Mouse (Mus musculus): ENCODE results near the gene Dnajb2. TPM values are rescaled to one million over a fixed set of nuclear protein-coding genes. Genes with fewer than 3 reads are reported as not detected.

Gene Dnajb2
- polyA plus RNA-seq, 1 experiment from 2014 or later, result 38.6 TPM

DNA sequence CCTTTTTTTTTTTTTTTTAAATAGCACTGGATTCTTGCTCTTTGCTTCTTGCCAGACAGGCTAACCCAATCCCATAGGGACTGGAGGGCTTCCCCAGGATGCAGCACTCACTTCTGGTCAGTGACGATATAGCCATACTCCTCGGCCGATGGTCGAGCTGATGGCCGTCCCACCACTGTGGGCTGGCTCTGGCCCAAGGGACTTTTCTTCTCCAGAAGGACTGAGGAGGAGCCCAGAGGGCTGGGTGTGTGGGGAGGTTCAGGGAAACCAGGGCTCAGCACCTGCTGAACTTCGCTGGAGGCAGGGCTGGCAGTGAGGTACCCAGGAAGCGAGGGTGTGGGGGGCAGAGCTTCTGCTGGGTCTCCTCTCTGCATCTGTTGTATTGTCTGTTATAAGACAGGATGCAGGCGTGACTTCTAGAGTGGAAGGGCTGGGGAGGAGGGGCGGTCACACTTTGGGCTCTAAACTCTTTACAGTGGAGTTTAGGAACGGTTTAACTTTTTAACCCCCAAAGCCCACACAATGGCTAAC lies 19.4 kb downstream of the Dnajb2 start:
- no peaks in the 10 kb centered on the region for H3K36me3 ChIP-seq
- no peak overlapping the region for H3K4me2 ChIP-seq
- H3K4me3 ChIP-seq (replicated peaks), result no peak overlapping the region
- ATAC-seq (replicated peaks; ENCODE audit: low FRiP score), result no peak
- peaks cover 11% of the 10 kb centered on the region for H3K27me3 ChIP-seq
- peaks cover 9% of the 10 kb centered on the region for H3K4me1 ChIP-seq
- H3K9ac ChIP-seq, result no peak overlapping the region
- WGBS, result 61% methylated on average over 10 of the region's 10 CpGs
- no peaks in the 10 kb centered on the region for H3K9me3 ChIP-seq (replicated peaks)
- no peak overlapping the region for H3K27ac ChIP-seq

DNA sequence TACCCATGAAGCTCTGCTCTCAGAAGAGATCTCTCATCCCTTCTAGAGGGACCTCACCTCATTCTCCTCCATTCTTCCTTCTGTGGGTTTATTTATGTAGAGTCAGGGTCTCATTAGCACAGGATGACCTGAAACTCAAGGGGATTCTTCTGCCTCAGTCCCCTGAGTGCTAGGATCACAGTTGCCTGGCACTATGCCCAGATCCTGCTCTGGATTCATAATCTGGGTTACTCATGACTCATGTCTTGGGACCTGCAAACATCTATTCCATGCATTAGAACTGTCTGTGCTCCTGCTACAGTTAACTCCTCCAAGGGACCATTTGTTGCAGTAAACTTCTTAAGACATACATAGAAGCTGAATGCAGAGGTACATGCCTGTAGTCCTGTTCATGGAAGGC lies 25.1 kb downstream of the Dnajb2 start:
- no peak for ATAC-seq (replicated peaks; ENCODE audit: low FRiP score)
- no peak overlapping the region for H3K27ac ChIP-seq
- H3K4me2 ChIP-seq, result no peak overlapping the region
- peaks cover 9% of the 10 kb centered on the region; the same call in 1 of the 2 replicates for H3K4me1 ChIP-seq
- H3K9ac ChIP-seq, result no peak overlapping the region
- H3K36me3 ChIP-seq, result no peaks in the 10 kb centered on the region
- H3K9me3 ChIP-seq (replicated peaks), result no peaks in the 10 kb centered on the region
- H3K4me3 ChIP-seq (replicated peaks), result no peak overlapping the region
- peaks cover 58% of the 10 kb centered on the region for H3K27me3 ChIP-seq

DNA sequence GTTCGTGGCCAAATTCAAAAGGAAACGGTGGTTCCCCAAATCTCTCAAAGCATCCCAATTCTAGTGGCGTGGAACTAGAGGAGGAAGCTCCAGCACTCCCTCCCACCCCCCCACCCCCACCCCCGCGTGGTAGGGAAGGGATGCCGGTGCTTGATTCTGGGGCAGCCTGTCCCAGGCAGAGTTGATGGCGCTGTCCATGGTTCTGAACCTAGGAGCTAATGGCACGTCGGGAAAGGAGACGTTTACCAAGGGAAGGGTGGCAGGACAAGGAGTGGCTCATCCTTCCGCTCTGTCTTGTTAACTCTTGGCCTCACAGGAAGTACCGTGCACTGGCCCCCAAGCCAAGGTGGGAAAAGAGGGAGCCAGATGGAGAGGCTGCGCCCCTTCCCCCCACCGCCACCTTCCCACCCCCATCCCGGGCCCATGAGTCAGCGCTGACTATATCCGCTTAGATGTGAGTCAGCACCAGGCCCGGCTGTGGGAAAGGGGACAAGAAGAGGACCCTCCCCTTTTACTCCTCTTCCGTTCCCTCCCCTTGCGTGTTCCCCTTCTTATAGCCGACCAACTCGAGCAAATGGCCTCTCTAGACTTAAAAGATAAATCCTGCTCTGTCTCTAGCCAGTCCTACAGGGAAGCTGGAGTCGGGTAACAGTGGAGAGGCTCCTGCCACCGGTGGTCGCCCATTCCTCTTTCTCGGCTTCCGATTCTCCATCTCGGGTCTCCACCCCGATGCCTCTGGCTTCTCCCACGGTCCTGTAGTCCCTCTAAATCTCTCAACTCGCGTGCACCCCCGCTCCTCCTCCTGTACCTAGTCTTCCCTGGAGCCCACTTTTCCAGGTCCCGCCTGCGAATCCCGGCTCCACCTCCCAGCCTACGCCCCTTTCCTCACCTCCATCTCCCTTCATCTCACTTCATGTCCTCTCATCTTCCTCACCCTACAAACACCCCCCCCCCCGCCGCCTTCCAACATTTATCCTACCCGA lies 27.1 kb downstream of the Dnajb2 start:
- Histone ChIP-seq H3K4me3 (replicated peaks) (0 out of 2 replicates have a peak overlapping the region, but pooled peaks have one; percentile 8), H3K9ac (no peak overlapping the region), H3K9me3 (replicated peaks) (no peaks in the 10 kb centered on the region), H3K27me3 (peaks cover 69% of the 10 kb centered on the region), H3K36me3 (no peaks in the 10 kb centered on the region), H3K4me2 (peak overlapping the region; percentile 30), H3K4me1 (peaks cover 9% of the 10 kb centered on the region; the same call in 1 of the 2 replicates), H3K27ac (no peak overlapping the region)
- ATAC-seq (replicated peaks; ENCODE audit: low FRiP score), result 0 out of 2 replicates have a peak, but pooled peaks have one; percentile 18
- WGBS, result 1% methylated on average over 40 of the region's 40 CpGs

DNA sequence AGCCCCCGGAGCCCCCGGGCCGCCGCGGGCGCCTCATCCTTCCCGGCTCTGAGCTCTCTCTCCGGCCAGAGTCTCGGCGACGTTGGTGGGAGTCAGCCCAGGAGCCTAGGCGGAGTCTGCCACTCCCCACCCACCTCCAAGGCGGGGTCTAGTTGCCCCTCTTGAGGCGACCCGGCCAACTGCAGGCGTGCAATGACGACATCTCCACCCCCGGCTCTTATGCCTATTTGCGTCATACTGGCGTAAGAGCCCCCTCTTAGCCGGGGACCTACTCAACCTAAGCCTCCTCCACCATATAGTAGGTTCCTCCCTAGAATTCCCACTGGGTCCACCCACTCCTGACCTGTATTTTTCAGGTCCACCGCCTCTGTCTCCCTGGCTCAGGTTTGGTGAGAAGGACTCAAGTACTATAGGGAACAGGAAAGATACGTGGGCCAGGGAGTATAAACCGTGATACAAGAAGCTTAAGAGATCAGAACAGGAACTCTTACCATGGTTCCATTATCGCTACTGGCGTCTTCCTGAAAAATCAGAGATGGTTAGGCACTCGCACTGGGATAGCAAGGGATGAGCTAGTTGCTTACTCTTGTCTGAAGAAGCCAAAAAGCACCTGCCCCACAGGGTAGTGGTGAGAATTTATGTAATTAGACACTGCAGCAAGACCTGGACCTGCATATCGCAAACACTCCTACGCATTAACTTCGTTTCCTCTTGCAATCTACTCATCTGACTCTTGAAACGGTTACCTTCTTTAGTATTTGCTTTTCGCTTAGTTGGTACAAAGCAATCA lies 28.1 kb downstream of the Dnajb2 start, which contains the start of gene Ptprn:
Gene Ptprn, minus strand, starts transcription at position 412 of the 790 bp plus-strand sequence.
- H3K27me3 ChIP-seq, result peaks cover 78% of the 10 kb centered on the region

DNA sequence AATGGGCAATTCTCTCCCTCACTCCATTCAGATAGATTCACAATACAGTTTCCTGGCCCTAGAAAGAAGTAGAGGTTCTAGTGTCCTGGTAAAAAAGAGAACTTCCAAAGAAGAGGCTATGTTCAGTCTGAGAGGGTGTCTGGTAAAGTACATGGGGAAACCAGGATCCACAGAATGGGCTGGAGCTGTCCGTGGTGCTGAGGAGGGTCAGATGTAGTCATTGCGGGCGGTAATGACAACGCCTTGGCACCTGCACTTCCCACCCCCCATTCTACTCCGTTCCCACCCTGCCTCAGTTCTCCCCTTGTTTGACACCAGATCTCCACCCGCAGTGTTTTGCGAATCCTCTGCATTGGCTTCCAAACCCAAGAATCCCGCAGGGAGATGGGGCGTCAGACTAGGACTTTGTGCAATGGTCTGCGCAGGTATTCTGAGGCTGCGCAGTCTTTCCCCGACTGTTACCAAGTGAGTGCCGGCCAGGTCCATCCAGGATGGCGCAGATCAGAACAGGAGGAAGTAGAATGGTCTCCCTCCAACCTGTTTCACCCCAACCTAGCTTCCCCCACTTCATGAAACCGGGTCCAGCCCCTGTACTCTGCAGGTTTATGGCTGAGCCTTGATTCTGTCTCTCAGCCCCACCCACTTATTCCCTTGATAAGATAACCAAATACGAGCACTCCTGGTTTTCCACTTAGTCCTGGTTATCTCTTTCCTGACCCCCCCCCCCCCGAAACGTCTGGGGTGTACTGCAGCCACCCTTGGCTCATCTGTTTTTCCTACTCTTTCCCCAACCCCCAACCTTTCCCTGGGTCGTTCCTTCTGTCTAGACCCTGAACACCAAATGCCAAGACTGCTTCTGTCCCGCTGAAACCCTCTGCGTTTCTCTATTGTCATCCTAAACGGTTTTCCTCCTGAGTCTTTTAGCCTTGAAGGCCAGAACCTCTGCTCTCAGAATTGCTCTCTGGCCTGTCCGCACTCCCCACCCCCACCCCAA lies 41.3 kb downstream of the Dnajb2 start:
- no peak for ATAC-seq (replicated peaks; ENCODE audit: low FRiP score)
- peaks cover 42% of the 10 kb centered on the region for H3K27me3 ChIP-seq
- WGBS, result 5% methylated on average over 23 of the region's 23 CpGs
- no peak overlapping the region for H3K27ac ChIP-seq
- H3K9me3 ChIP-seq (replicated peaks), result no peaks in the 10 kb centered on the region
- no peak overlapping the region for H3K9ac ChIP-seq
- no peak overlapping the region for H3K4me3 ChIP-seq (replicated peaks)
- H3K36me3 ChIP-seq, result no peaks in the 10 kb centered on the region
- no peaks in the 10 kb centered on the region for H3K4me1 ChIP-seq
- H3K4me2 ChIP-seq, result no peak overlapping the region

More for the DNA sequence above, 28.1 kb downstream of the Dnajb2 start, which contains the start of gene Ptprn:
- Histone ChIP-seq H3K36me3 (no peaks in the 10 kb centered on the region), H3K4me2 (peak within 1 kb of the TSS; percentile 30), H3K27ac (no peak within 1 kb of the TSS), H3K4me3 (replicated peaks) (peak within 1 kb of the TSS; percentile 8; the same call in 1 of the 2 replicates), H3K9me3 (replicated peaks) (no peaks in the 10 kb centered on the region), H3K9ac (no peak within 1 kb of the TSS), H3K4me1 (peaks cover 9% of the 10 kb centered on the region; the same call in 1 of the 2 replicates)
- WGBS, result 12% methylated on average over 32 of the region's 32 CpGs
- no peak for ATAC-seq (replicated peaks; ENCODE audit: low FRiP score)

DNA sequence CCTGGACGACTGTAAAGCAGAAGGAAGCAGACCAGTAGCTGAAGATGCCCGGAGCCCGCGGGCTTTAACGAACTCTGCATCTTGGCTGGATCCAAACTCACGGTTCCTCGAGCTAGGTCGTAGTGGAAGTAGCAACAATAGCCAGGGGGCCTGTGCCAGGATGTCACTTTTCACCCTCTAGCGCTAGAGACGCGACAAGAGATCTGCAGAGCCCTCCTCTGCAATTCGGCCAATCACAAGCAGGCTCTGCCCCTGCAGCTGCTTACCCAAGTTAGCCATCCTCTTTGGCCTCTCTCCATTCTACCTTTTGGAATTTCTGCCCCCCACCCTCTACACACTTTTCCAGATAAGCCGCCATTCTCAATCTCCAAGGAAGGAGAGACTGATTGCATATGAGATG lies 42.0 kb downstream of the Dnajb2 start, which contains the start of gene Resp18:
Gene Resp18, minus strand, starts transcription at position 188 of the 400 bp plus-strand sequence.
- Histone ChIP-seq H3K4me2 (no peak within 1 kb of the TSS), H3K4me3 (replicated peaks) (no peak within 1 kb of the TSS), H3K27ac (no peak within 1 kb of the TSS), H3K9me3 (replicated peaks) (no peaks in the 10 kb centered on the region), H3K9ac (no peak within 1 kb of the TSS), H3K27me3 (peaks cover 39% of the 10 kb centered on the region), H3K4me1 (no peaks in the 10 kb centered on the region), H3K36me3 (no peaks in the 10 kb centered on the region)
- no peak for ATAC-seq (replicated peaks; ENCODE audit: low FRiP score)
- 4% methylated on average over 13 of the region's 13 CpGs for WGBS

DNA sequence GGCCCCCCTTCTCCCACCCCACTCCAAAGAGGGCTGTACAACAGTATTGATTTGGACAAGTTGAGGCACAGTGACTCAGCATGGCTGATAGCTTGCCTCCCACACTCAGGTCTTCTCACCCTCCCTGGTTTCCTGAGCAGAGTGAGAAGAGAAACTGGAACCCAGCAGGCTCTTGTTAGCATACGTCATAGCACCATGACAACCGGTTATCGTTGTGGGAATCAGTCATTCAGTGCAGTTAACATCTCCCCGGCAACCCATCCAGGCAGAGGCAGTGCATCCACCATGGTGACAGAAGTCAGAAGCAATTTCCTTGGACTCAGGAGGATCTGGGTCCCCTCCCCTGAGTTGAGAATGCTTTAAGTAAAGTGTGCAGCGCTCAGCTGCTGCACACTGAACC lies 46.8 kb downstream of the Dnajb2 start:
- Histone ChIP-seq H3K9ac (no peak overlapping the region), H3K4me2 (no peak overlapping the region), H3K4me3 (replicated peaks) (no peak overlapping the region), H3K27me3 (peaks cover 20% of the 10 kb centered on the region), H3K4me1 (no peaks in the 10 kb centered on the region), H3K27ac (no peak overlapping the region), H3K36me3 (no peaks in the 10 kb centered on the region), H3K9me3 (replicated peaks) (no peaks in the 10 kb centered on the region)
- ATAC-seq (replicated peaks; ENCODE audit: low FRiP score), result no peak
- 82% methylated on average over 5 of the region's 5 CpGs for WGBS

DNA sequence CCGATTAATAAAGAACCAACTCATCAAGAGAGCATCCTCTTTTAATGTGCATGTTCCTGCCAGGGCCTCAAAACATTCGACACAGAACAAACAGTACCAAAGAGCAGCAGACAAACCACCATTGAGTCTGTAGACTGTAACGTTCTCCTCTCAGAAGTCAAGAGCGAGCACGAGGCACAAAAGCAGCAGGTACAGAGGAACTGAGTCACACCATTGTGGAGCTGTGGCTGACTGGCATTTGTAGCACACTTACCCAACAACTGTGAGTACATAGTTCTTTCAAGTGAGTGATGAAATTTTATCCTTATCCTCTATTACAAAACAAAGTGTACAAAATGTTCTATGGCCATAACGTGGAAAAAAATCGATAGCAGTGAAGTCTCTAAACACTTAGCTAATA lies 48.7 kb downstream of the Dnajb2 start:
- no peak for ATAC-seq (replicated peaks; ENCODE audit: low FRiP score)
- 90% methylated on average over 7 of the region's 7 CpGs for WGBS
- Histone ChIP-seq H3K36me3 (no peaks in the 10 kb centered on the region), H3K9ac (no peak overlapping the region), H3K27me3 (0 out of 2 replicates have a peak, but pooled peaks cover 11% of the 10 kb centered on the region), H3K9me3 (replicated peaks) (no peaks in the 10 kb centered on the region), H3K4me2 (no peak overlapping the region), H3K4me1 (no peaks in the 10 kb centered on the region), H3K27ac (no peak overlapping the region), H3K4me3 (replicated peaks) (no peak overlapping the region)

DNA sequence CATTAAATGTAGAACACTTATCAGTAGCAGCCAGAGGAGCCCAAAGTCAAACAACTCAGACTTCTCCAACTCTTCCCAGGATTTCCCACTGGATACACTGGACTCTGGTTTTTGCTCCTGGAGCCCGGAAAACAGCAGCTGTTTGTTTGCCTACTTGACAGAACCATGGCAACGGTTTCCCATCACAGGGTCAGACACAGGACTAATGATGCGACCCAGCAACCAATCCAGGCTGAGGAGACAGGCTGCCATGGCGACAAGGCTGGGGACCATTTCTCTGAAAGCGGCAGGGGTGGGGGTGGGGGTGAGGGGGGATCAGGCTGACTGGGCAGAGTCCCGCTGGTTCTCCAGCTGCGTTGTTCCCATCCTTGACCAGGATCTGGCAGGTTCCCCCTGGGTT lies 53.2 kb downstream of the Dnajb2 start:
- Histone ChIP-seq H3K36me3 (no peaks in the 10 kb centered on the region), H3K4me2 (no peak overlapping the region), H3K27me3 (0 out of 2 replicates have a peak, but pooled peaks cover 3% of the 10 kb centered on the region), H3K4me3 (replicated peaks) (no peak overlapping the region), H3K9ac (no peak overlapping the region), H3K4me1 (peaks cover 5% of the 10 kb centered on the region; the same call in 1 of the 2 replicates), H3K27ac (no peak overlapping the region), H3K9me3 (replicated peaks) (no peaks in the 10 kb centered on the region)
- 0 out of 2 replicates have a peak, but pooled peaks have one; percentile 33 for ATAC-seq (replicated peaks; ENCODE audit: low FRiP score)
- WGBS, result 9% methylated on average over 7 of the region's 7 CpGs

DNA sequence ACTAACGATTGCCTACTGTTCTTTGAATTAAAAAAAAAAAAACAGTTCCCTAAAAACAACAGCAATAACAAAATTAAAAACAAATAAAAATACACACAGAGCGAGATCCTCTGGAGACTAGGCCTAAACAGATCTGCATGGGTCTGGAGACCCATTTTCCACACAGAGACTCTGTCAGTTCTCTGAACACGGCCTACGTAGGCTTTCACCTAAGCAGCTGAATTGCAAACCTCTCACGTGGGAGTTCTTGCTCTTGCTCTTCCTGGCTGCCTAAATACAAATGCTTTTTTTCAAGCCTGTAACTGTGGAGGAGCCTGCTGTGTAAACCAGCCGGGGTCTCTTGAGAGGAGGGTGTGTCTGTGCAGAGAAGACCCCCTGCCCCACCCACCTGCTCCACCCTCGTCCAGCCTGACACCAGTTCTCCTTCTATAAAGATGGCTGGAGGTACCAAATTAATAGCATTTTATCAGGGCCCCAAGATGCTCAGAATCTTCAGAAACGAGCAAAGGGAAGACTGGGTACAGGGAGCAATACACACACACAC lies 53.8 kb downstream of the Dnajb2 start:
- Histone ChIP-seq H3K27ac (no peak overlapping the region), H3K36me3 (no peaks in the 10 kb centered on the region), H3K4me1 (peaks cover 5% of the 10 kb centered on the region; the same call in 1 of the 2 replicates), H3K4me2 (no peak overlapping the region), H3K9me3 (replicated peaks) (no peaks in the 10 kb centered on the region), H3K27me3 (0 out of 2 replicates have a peak, but pooled peaks cover 3% of the 10 kb centered on the region), H3K9ac (no peak overlapping the region), H3K4me3 (replicated peaks) (no peak overlapping the region)
- ATAC-seq (replicated peaks; ENCODE audit: low FRiP score), result no peak
- 53% methylated on average over 8 of the region's 8 CpGs for WGBS

Measured in kidney, embryonic 15.5 days (tissue).